In genomic region chr2:173334856-173335595, GRCm38 (mm10) we compare ENCODE assay signal across 9 mouse cellular contexts. TPM values are rescaled to one million over a fixed set of nuclear protein-coding genes. Genes with fewer than 3 reads are reported as not detected.
DNase-seq lines count a peak whose midpoint lies in the region; ATAC-seq and TF ChIP-seq lines count a peak whose summit lies in the region.
"Had no signal": no experiment of that assay in that cellular context is flagged by ENCODE, and none has a peak within 500 bp of the region (broad histone marks: within the 10 kb centered on the region; RNA-seq: fewer than 3 reads in every experiment).

No protein-coding gene starts in this region.

- H3K4me3 ChIP-seq in heart, adult 2 months, result no peak overlapping the region
- H3K4me3 ChIP-seq in heart, embryonic 14.5 days (ENCODE audit: control insufficient read depth in 1 of 2, insufficient read depth in 1 of 2, low read depth in 1 of 2, low read length in 2 of 2), result no peak overlapping the region

- H3K27ac ChIP-seq in heart, adult 2 months, result peak overlapping the region; percentile 6
- peak overlapping the region; percentile 29 to 81 for H3K27ac ChIP-seq in heart, embryonic 14.5 days (replicated peaks in 1 of 2; ENCODE audit: control insufficient read depth in 1 of 2, insufficient read depth in 1 of 2, low read depth in 2 of 2, low read length in 2 of 2)
- H3K27ac ChIP-seq: macrophage had no signal

- WGBS in heart, adult 2 months, result 51% methylated on average over 15 of the region's 15 CpGs
- 19% methylated on average over 15 of the region's 15 CpGs for WGBS in heart, embryonic 14.5 days

- no peaks in the 10 kb centered on the region for H3K79me2 ChIP-seq in heart, adult 2 months (replicated peaks; ENCODE audit: control insufficient read depth, insufficient read depth, low read length)

- H3K9me3 ChIP-seq in heart, embryonic 14.5 days (ENCODE audit: control insufficient read depth, low read length), result no peaks in the 10 kb centered on the region

- peaks cover 16% of the 10 kb centered on the region for H3K4me1 ChIP-seq in heart, adult 2 months (ENCODE audit: control insufficient read depth, insufficient read depth, low read length)
- H3K4me1 ChIP-seq in heart, embryonic 14.5 days (ENCODE audit: control insufficient read depth in 2 of 2, insufficient read depth in 2 of 2, low read length in 2 of 2), result peaks cover 44 to 52% of the 10 kb centered on the region in 2 experiments

- ATAC-seq in heart, embryonic 14.5 days (ENCODE audit: insufficient number of reproducible peaks, insufficient read depth, low FRiP score, low read depth), result no peak
- no peak for ATAC-seq in granulocyte monocyte progenitor cell, adult 5-6 weeks (replicated peaks; ENCODE audit: poor library complexity, severe bottlenecking)

- no peak for TF ChIP-seq POLR2A in heart, adult 2 months (IDR thresholded peaks at IDR 0.05; ENCODE audit: insufficient read depth, low read depth, low read length)

- H3K27me3 ChIP-seq in heart, adult 2 months (ENCODE audit: control insufficient read depth, insufficient read depth, low read length), result no peaks in the 10 kb centered on the region
- H3K27me3 ChIP-seq in heart, embryonic 14.5 days (ENCODE audit: control insufficient read depth, insufficient read depth, low read length), result no peaks in the 10 kb centered on the region

- no peak for TF ChIP-seq EP300 in heart, adult 2 months (IDR thresholded peaks at IDR 0.05; ENCODE audit: insufficient read depth, low read depth, low read length)

- H3K9ac ChIP-seq in heart, adult 2 months (ENCODE audit: low read depth, low read length), result peak overlapping the region; percentile 17; the same call in 1 of the 2 replicates
- H3K9ac ChIP-seq in heart, embryonic 14.5 days (ENCODE audit: low read length), result peak overlapping the region; percentile 52

- DNase-seq in heart, adult 2 months, result peak; percentile 41
- no peak for DNase-seq in heart, postnatal 25 days (ENCODE audit: low spot score)
- DNase-seq in brain, adult 2 months (ENCODE audit: low read depth, low spot score), result peak; percentile 33
- peak; percentile 68 for DNase-seq in lung, postnatal 10 days
- no peak for DNase-seq in adrenal gland, postnatal 4 days (ENCODE audit: low spot score in 2 of 2)
- no peak for DNase-seq in frontal cortex, postnatal 25 days (ENCODE audit: low spot score in 2 of 2)

- no peaks in the 10 kb centered on the region for H3K36me3 ChIP-seq in heart, adult 2 months (ENCODE audit: control insufficient read depth, insufficient read depth, low read length)
- H3K36me3 ChIP-seq in heart, embryonic 14.5 days (ENCODE audit: control insufficient read depth, insufficient read depth, low read length), result no peaks in the 10 kb centered on the region

- H3K4me2 ChIP-seq in heart, embryonic 14.5 days (ENCODE audit: low read length), result peak overlapping the region; percentile 49

- TF ChIP-seq CTCF in heart, adult 2 months (IDR thresholded peaks at IDR 0.05), result peak; percentile 3; the same call in 1 of the 2 replicates

- intact Hi-C loops in heart, adult 2 months (cut with DNase I), result loop anchor here (2.0 to 5.0 kb wide), 3 partner anchors 18 to 103 kb away; no protein-coding TSS in a partner anchor
- intact Hi-C loops in heart, postnatal 25 days (cut with DNase I), result loop anchor here (5.0 kb wide), 1 partner anchor 103 kb away; no protein-coding TSS in a partner anchor

RNA-seq across cellular contexts. Expression of gene Pmepa1, which starts 58.7 kb away (rescaled TPM):
- 10 to 100 TPM; 28.4 to 31.4 TPM for total RNA-seq in heart, adult 2 months (2021)
- polyA plus RNA-seq in heart, adult 2 months (2012; rRNA removed), result 37.4 and 41.7 TPM in 2 replicates
- 10 to 100 TPM; 28.2 to 31.9 TPM for total RNA-seq in heart, postnatal 25 days (2021)
- polyA plus RNA-seq in heart, embryonic 14.5 days (2014; fragmentation: Nextera tagmentation; extraction: Ambion mirVana), result 5.3 and 6.5 TPM in 2 replicates
- 0.45 TPM in 1 of 2 replicates, not detected in the other for total RNA-seq in granulocyte monocyte progenitor cell, adult 5-6 weeks (2014; fragmentation: Nextera tagmentation)
- total RNA-seq in granulocyte monocyte progenitor cell, adult 5-6 weeks (2017), result not detected in 2 replicates
- total RNA-seq in adrenal gland, postnatal 4 days (2021), result 10 to 100 TPM; 61.8 to 63.4 TPM

Comparison
In these comparisons a context has a peak if more than half of its experiments do, and no peak if none do; other contexts are left out.
1. DNase-seq: peak in heart, adult 2 months (2 of 2), brain, adult 2 months (single experiment) and lung, postnatal 10 days (single experiment); none in heart, postnatal 25 days (single experiment), adrenal gland, postnatal 4 days (0 of 2) and frontal cortex, postnatal 25 days (0 of 2).
2. RNA of gene Pmepa1, which starts 58.7 kb away (total RNA-seq): 61.8 to 63.4 TPM in adrenal gland, postnatal 4 days, 28.2 to 31.9 TPM in heart, postnatal 25 days and 28.4 to 31.4 TPM in heart, adult 2 months; 0.45 TPM in granulocyte monocyte progenitor cell, adult 5-6 weeks; every median in the first group is over 10 times any median in the second.